Mouse (Mus musculus) liver, embryonic 12.5 days (tissue): ENCODE results near the gene Xlr4c. TPM values are rescaled to one million over a fixed set of nuclear protein-coding genes. Genes with fewer than 3 reads are reported as not detected.

Source experiments
- polyA plus RNA-seq: library from polyadenylated mRNA; unstranded; fragments of >200 nt; fragmentation: Nextera tagmentation; extraction: Ambion mirVana; gene quantifications from 2 replicates; pipeline ENCODE4 v1.2.1, GENCODE M21; 2016

Gene Xlr4c
- polyA plus RNA-seq, 1 experiment from 2014 or later = 0.51 TPM

Other genes starting within 250 kb of the Xlr4c start
- not detected in 2 replicates for gene Pnma5, start 206.0 kb downstream of the Xlr4c start, polyA plus RNA-seq
- not detected in 2 replicates for gene Pnma3, start 178.3 kb downstream of the Xlr4c start, polyA plus RNA-seq
- 1.1 and 1.3 TPM in 2 replicates for gene Xlr4a, start 160.7 kb downstream of the Xlr4c start, polyA plus RNA-seq
- 1.6 and 2.4 TPM in 2 replicates for gene Xlr3a, start 146.0 kb downstream of the Xlr4c start, polyA plus RNA-seq
- gene Gm14685, start 126.1 kb downstream of the Xlr4c start, polyA plus RNA-seq = 0.07 TPM in 1 of 2 replicates, not detected in the other
- gene Xlr5b, start 94.3 kb downstream of the Xlr4c start, polyA plus RNA-seq = not detected in 2 replicates
- 0.12 TPM in 1 of 2 replicates, not detected in the other for gene DXBay18, start 93.7 kb downstream of the Xlr4c start, polyA plus RNA-seq
- gene Spin2d, start 66.1 kb downstream of the Xlr4c start, polyA plus RNA-seq = not detected in 2 replicates
- 2.9 and 3.4 TPM in 2 replicates for gene Xlr3b, start 50.9 kb downstream of the Xlr4c start, polyA plus RNA-seq
- 2.1 and 2.5 TPM in 2 replicates for gene Xlr4b, start 28.8 kb downstream of the Xlr4c start, polyA plus RNA-seq
- 4.4 and 4.7 TPM in 2 replicates for gene F8a, start 14.8 kb downstream of the Xlr4c start, polyA plus RNA-seq
- gene Xlr3c, start 22.3 kb upstream of the Xlr4c start, polyA plus RNA-seq = not detected in 2 replicates
- gene Xlr5a, start 49.8 kb upstream of the Xlr4c start, polyA plus RNA-seq = not detected in 2 replicates
- not detected in 2 replicates for gene Xlr5c, start 49.8 kb upstream of the Xlr4c start, polyA plus RNA-seq
- gene Gm45015, start 93.7 kb upstream of the Xlr4c start, polyA plus RNA-seq = not detected in 2 replicates
- 4.0 and 4.4 TPM in 2 replicates for gene Zfp275, start 99.5 kb upstream of the Xlr4c start, polyA plus RNA-seq
- gene Gm18336, start 155.6 kb upstream of the Xlr4c start, polyA plus RNA-seq = not detected in 2 replicates
- not detected in 2 replicates for gene Zfp92, start 168.0 kb upstream of the Xlr4c start, polyA plus RNA-seq
- gene Trex2, start 192.2 kb upstream of the Xlr4c start, polyA plus RNA-seq = not detected in 2 replicates
- 48.4 and 51.3 TPM in 2 replicates for gene Haus7, start 215.9 kb upstream of the Xlr4c start, polyA plus RNA-seq
- 13.0 and 14.8 TPM in 2 replicates for gene Bgn, start 240.5 kb upstream of the Xlr4c start, polyA plus RNA-seq